Mouse (Mus musculus): ENCODE data around the gene Egflam. TPM values are rescaled to one million over a fixed set of nuclear protein-coding genes. Genes with fewer than 3 reads are reported as not detected.

Egflam gene
- 1 to 10 TPM; 1.9 to 2.6 TPM for total RNA-seq (2021)

GRCm38 (mm10) chr15:7397818-7398608, at the start of gene Egflam:
TSS of gene Egflam (minus strand) at chr15:7398395.
- DNase-seq, result no peak

- DNase-seq, result no peak
These were observed 45.5 kb upstream of the Egflam start for GRCm38 (mm10) chr15:7443396-7444315.

- no peak for DNase-seq
These were observed 44.2 kb upstream of the Egflam start for GRCm38 (mm10) chr15:7442148-7443100.

GRCm38 (mm10) chr15:7424282-7424681, 26.1 kb upstream of the Egflam start:
- DNase-seq, result no peak

GRCm38 (mm10) chr15:7404521-7404920, 6.3 kb upstream of the Egflam start:
- no peak for DNase-seq

- DNase-seq, result no peak
These were observed 680 bp upstream of the Egflam start for GRCm38 (mm10) chr15:7398609-7399540.

GRCm38 (mm10) chr15:7397446-7397817, 763 bp downstream of the Egflam start:
- DNase-seq, result no peak

- no peak for DNase-seq
These were observed 14.8 kb downstream of the Egflam start for GRCm38 (mm10) chr15:7383349-7383748.

- no peak for DNase-seq
These were observed 15.7 kb downstream of the Egflam start for GRCm38 (mm10) chr15:7382457-7382856.

GRCm38 (mm10) chr15:7352635-7353051, 45.6 kb downstream of the Egflam start:
- no peak for DNase-seq

GRCm38 (mm10) chr15:7340703-7341309, 57.4 kb downstream of the Egflam start:
- DNase-seq, result no peak

- no peak for DNase-seq
These were observed 63.5 kb downstream of the Egflam start for GRCm38 (mm10) chr15:7334517-7335298.

- DNase-seq, result no peak
These were observed 65.3 kb downstream of the Egflam start for GRCm38 (mm10) chr15:7332875-7333274.

GRCm38 (mm10) chr15:7322599-7323311, 75.4 kb downstream of the Egflam start:
- no peak for DNase-seq

GRCm38 (mm10) chr15:7320901-7321300, 77.3 kb downstream of the Egflam start:
- DNase-seq, result no peak

- no peak for DNase-seq
These were observed 82.7 kb downstream of the Egflam start for GRCm38 (mm10) chr15:7315539-7315938.

- DNase-seq, result no peak
These were observed 89.5 kb downstream of the Egflam start for GRCm38 (mm10) chr15:7308711-7309110.

- no peak for DNase-seq
These were observed 98.3 kb downstream of the Egflam start for GRCm38 (mm10) chr15:7299892-7300291.

- DNase-seq, result no peak
These were observed 103.0 kb downstream of the Egflam start for GRCm38 (mm10) chr15:7295199-7295598.

Data from layer of hippocampus, postnatal 36 days (tissue).